Mouse (Mus musculus): ENCODE data around the gene Actg1. TPM values are rescaled to one million over a fixed set of nuclear protein-coding genes. Genes with fewer than 3 reads are reported as not detected.

Actg1 gene
- total and polyA plus RNA-seq, 2 experiments from 2014 or later: 714 to 751 TPM

DNA sequence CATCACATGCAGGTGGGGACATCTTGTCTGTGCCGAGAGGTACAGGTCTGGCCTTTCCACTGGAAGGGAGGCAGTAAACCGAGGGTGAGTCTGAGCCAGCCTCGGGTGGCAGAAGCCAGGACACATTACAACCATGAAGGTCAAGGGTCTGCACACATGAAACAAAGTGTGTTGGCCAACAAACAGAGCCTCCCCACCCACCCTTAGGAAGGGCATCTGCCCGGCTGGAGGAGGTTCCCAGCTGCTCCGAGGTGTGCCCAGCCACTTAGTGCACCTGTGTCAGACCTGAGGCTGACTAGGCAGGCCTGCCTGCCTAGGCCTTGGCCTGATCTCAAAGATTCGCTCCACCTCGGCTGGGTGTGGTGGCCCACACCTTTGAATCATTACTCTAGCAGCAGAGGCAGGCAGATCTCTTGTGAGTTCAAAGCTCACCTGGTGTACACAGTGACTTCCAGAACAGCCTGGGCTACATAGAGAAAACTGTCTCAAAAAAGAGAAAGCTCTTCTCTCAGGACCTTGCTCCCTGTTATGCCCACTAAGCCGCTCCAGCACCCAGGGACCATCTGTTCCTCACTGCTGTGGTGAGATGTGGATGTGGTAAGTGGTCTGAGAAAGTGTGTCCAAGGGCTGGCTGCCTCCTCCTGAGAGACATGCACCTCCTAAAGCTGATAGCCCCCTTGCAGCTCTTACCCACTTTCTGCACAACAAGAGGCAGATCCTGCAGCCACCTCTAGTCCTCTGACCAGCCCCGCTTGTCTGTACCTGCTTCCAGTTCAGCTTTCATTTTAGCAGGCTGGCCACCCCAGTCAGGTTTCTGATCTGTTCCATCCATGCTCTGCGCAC is 3.1 kb upstream of the Actg1 start:
- ATAC-seq (ENCODE audit: insufficient read depth, low read depth) (no peak), DNase-seq (ENCODE audit: low spot score) (peak; percentile 11)
- TF ChIP-seq CTCF (IDR thresholded peaks at IDR 0.05; ENCODE audit: low read depth) (no peak), EP300 (IDR thresholded peaks at IDR 0.05; ENCODE audit: low read depth) (no peak)
- Histone ChIP-seq H3K9ac (replicated peaks; ENCODE audit: low read depth, low read length) (peak overlapping the region; percentile 100), H3K36me3 (replicated peaks; ENCODE audit: control insufficient read depth, insufficient read depth, low read length) (peaks cover 4% of the 10 kb centered on the region), H3K4me3 (ENCODE audit: low read depth, low read length) (no peak overlapping the region), H3K27ac (ENCODE audit: low read depth) (peak overlapping the region; percentile 99), H3K4me2 (ENCODE audit: low read depth, low read length) (peak overlapping the region; percentile 85; the same call in 1 of the 2 replicates), H3K27me3 (ENCODE audit: control insufficient read depth, insufficient read depth, low read length) (no peaks in the 10 kb centered on the region), H3K9me3 (replicated peaks; ENCODE audit: control insufficient read depth, low read length) (no peaks in the 10 kb centered on the region), H3K4me1 (ENCODE audit: control insufficient read depth, insufficient read depth) (peaks cover 26% of the 10 kb centered on the region)
- WGBS: 70% methylated on average over 10 of the region's 10 CpGs

DNA sequence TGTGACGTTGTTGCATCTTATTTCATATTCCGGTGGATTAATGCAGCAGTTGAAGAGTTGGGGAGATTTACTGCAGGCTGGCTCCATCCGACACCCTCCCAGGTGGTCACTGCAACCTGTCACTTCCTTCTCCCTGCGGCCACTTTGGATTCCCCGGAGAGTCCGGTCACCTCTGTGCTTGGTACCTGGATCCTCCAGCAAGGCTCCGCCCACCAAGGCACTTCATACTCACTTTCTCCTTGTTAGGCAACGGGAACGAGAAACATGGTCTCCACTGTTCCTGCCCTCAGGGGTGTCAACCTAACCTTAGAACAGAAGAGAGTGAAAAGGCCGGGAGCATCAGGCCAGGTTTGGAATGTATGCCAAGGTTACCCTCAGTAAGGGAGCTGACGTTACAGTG is 2.4 kb upstream of the Actg1 start:
- TF ChIP-seq EP300 (IDR thresholded peaks at IDR 0.05; ENCODE audit: low read depth) (no peak), CTCF (IDR thresholded peaks at IDR 0.05; ENCODE audit: low read depth) (no peak)
- H3K4me1 ChIP-seq (ENCODE audit: control insufficient read depth, insufficient read depth): peaks cover 26% of the 10 kb centered on the region
- ATAC-seq (ENCODE audit: insufficient read depth, low read depth) (no peak), DNase-seq (ENCODE audit: low spot score) (peak; percentile 44)
- H3K27me3 ChIP-seq (ENCODE audit: control insufficient read depth, insufficient read depth, low read length): no peaks in the 10 kb centered on the region
- H3K36me3 ChIP-seq (replicated peaks; ENCODE audit: control insufficient read depth, insufficient read depth, low read length): peaks cover 7% of the 10 kb centered on the region
- peak overlapping the region; percentile 85 for H3K4me2 ChIP-seq (ENCODE audit: low read depth, low read length)
- peak overlapping the region; percentile 99 for H3K27ac ChIP-seq (ENCODE audit: low read depth)
- H3K4me3 ChIP-seq (ENCODE audit: low read depth, low read length): peak overlapping the region; percentile 98
- peak overlapping the region; percentile 100 for H3K9ac ChIP-seq (replicated peaks; ENCODE audit: low read depth, low read length)
- no peaks in the 10 kb centered on the region for H3K9me3 ChIP-seq (replicated peaks; ENCODE audit: control insufficient read depth, low read length)
- WGBS: 12% methylated on average over 11 of the region's 11 CpGs

DNA sequence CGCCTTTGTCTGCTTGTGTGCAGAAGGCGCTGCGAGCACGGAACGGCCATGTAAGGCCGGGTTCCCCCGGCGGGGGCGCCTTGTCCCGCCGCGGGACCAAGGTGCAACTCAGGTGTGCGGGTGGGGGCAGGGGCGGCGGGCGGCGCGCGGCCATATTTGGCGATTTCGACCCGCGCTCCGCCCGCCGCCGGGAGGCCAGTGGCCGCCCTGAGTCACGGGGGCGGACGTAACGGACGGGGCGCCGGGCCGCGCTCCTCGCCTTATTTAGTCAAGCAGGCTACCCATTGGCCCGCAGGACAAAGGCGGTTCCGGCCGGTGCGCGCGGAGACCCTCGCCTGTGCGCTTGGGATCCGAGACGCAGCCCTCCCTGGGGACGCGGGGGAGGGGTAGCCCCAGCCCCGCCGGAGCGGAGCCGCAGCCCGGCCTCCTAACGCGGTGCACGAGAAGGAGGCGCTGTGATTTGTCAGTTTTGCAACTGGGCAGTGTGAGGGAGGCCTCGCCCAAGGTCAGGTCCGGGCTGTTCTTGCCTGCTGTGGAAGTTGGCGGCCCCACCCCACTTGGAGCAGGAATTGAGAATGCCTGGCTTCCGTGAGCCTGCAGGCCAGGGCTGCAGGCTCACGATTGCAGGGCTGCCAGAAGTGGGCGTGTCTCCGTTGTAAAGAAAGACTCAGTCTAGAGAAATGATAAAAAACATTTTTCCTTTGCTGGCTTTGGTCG is 1.8 kb upstream of the Actg1 start:
- peaks cover 26% of the 10 kb centered on the region for H3K4me1 ChIP-seq (ENCODE audit: control insufficient read depth, insufficient read depth)
- peak overlapping the region; percentile 85 for H3K4me2 ChIP-seq (ENCODE audit: low read depth, low read length)
- H3K36me3 ChIP-seq (replicated peaks; ENCODE audit: control insufficient read depth, insufficient read depth, low read length): peaks cover 10% of the 10 kb centered on the region
- H3K27me3 ChIP-seq (ENCODE audit: control insufficient read depth, insufficient read depth, low read length): no peaks in the 10 kb centered on the region
- TF ChIP-seq EP300 (IDR thresholded peaks at IDR 0.05; ENCODE audit: low read depth) (peak; percentile 96), CTCF (IDR thresholded peaks at IDR 0.05; ENCODE audit: low read depth) (no peak; the same call in none of the 2 replicates)
- DNase-seq (ENCODE audit: low spot score): peak; percentile 96
- peak overlapping the region; percentile 99 for H3K27ac ChIP-seq (ENCODE audit: low read depth)
- H3K9ac ChIP-seq (replicated peaks; ENCODE audit: low read depth, low read length): peak overlapping the region; percentile 100
- peak; percentile 78 for ATAC-seq (ENCODE audit: insufficient read depth, low read depth)
- H3K9me3 ChIP-seq (replicated peaks; ENCODE audit: control insufficient read depth, low read length): no peaks in the 10 kb centered on the region
- H3K4me3 ChIP-seq (ENCODE audit: low read depth, low read length): peak overlapping the region; percentile 98
- under 1% methylated on average over 67 of the region's 68 CpGs for WGBS

DNA sequence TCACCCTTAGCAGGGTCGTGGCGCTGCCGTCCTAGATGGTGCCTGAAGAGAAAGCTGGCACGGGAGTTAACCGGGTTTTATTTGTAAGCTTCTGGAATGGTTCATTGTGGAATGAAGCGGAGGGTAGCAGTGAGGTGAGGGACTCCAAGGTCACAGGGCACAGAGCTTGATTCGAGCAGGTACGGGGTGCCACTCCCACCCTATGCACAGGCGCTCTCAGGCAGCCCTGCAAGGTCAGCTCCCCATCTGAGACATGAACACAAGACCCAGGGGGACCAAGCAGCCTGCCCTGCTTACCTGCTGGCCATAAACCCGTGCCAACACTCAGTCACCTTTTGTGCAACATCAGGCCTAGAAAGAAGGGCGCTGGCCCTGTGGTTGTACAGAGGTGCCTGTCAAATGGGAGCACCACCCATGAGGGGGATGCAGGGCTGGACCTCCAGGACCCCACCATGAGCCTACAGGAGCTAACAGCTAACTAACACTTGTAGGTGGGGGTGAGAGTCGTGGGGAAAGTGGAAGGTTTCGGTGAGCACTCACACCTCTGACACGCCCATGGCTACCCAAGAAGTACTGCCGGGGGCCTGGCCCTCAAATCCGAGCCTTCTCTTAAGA is 1.1 kb upstream of the Actg1 start:
- peak overlapping the region; percentile 98 for H3K4me3 ChIP-seq (ENCODE audit: low read depth, low read length)
- H3K27ac ChIP-seq (ENCODE audit: low read depth): peak overlapping the region; percentile 99
- WGBS: 0% methylated on average over 16 of the region's 16 CpGs
- no peak for ATAC-seq (ENCODE audit: insufficient read depth, low read depth)
- peaks cover 26% of the 10 kb centered on the region for H3K4me1 ChIP-seq (ENCODE audit: control insufficient read depth, insufficient read depth)
- DNase-seq (ENCODE audit: low spot score): peak; percentile 49
- H3K36me3 ChIP-seq (replicated peaks; ENCODE audit: control insufficient read depth, insufficient read depth, low read length): peaks cover 13% of the 10 kb centered on the region
- peak overlapping the region; percentile 100 for H3K9ac ChIP-seq (replicated peaks; ENCODE audit: low read depth, low read length)
- no peaks in the 10 kb centered on the region for H3K9me3 ChIP-seq (replicated peaks; ENCODE audit: control insufficient read depth, low read length)
- TF ChIP-seq EP300 (IDR thresholded peaks at IDR 0.05; ENCODE audit: low read depth): no peak
- TF ChIP-seq CTCF (IDR thresholded peaks at IDR 0.05; ENCODE audit: low read depth): no peak
- H3K27me3 ChIP-seq (ENCODE audit: control insufficient read depth, insufficient read depth, low read length): no peaks in the 10 kb centered on the region
- peak overlapping the region; percentile 85 for H3K4me2 ChIP-seq (ENCODE audit: low read depth, low read length)

DNA sequence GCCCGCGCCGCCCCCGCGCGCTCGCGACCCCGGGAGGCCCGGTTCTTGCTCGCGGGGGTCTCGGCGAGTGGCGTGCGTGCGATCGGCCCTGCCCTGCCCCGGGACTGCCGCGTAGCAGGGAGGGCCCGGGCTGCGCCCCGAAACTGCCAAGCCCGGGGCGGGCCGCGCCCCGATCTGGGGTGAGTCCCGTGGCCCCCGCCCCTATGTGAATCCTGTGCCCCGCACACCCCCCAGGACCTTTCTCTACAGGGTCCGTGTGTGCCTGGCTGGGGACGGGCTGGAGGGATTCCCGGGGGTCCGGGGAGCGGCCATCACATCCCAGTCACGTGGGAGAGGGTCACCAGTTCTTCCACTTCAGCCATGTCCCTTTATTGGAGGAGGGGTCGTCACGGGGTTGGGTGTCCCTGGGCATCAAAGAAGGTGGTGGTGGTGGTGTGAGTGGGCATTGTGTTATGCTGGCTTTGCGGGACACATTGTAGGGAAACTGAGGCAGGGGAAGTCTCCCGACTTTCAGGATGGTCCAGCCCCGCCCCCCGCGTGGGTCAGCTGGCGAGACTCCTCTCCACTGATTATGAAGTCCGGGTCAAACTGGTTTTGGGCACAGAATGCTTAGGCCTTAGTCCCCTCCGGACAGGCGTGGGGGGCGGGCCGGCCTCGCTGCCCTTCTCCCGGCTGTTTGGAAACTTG is 485 bp upstream of the Actg1 start:
- Histone ChIP-seq H3K4me3 (ENCODE audit: low read depth, low read length) (peak overlapping the region; percentile 98), H3K27me3 (ENCODE audit: control insufficient read depth, insufficient read depth, low read length) (no peaks in the 10 kb centered on the region), H3K27ac (ENCODE audit: low read depth) (peak overlapping the region; percentile 99), H3K4me1 (ENCODE audit: control insufficient read depth, insufficient read depth) (peaks cover 23% of the 10 kb centered on the region), H3K4me2 (ENCODE audit: low read depth, low read length) (peak overlapping the region; percentile 85), H3K9ac (replicated peaks; ENCODE audit: low read depth, low read length) (peak overlapping the region; percentile 100), H3K9me3 (replicated peaks; ENCODE audit: control insufficient read depth, low read length) (no peaks in the 10 kb centered on the region), H3K36me3 (replicated peaks; ENCODE audit: control insufficient read depth, insufficient read depth, low read length) (peaks cover 13% of the 10 kb centered on the region)
- peak; percentile 5 for ATAC-seq (ENCODE audit: insufficient read depth, low read depth)
- peak; percentile 58 for DNase-seq (ENCODE audit: low spot score)
- peak; percentile 31; the same call in 1 of the 2 replicates for TF ChIP-seq EP300 (IDR thresholded peaks at IDR 0.05; ENCODE audit: low read depth)
- no peak for TF ChIP-seq CTCF (IDR thresholded peaks at IDR 0.05; ENCODE audit: low read depth)
- WGBS: under 1% methylated on average over 51 of the region's 53 CpGs

Measured in heart, postnatal 0 days (tissue).